Mouse (Mus musculus) stomach, postnatal 0 days (tissue): ENCODE measurements around the gene Slx1b. TPM values are rescaled to one million over a fixed set of nuclear protein-coding genes. Genes with fewer than 3 reads are reported as not detected.
"Not testable (repeated sequence)": the region's sequence is repeated elsewhere in the genome, so short reads cannot be mapped to it uniquely, and the experiment has no call there.

Source experiments
- ATAC-seq: fragments of 200-750 bp; cut with Nextera tagmentation; 2 replicates; pipeline ENCODE4 v1.8.0; 2017; ENCODE audit not compliant: low FRiP score, low TSS enrichment
- DNase-seq: peaks from one replicate; pipeline ENCODE4 v3.0.0-alpha.2; 2016; ENCODE audit warnings: low spot score
- H3K27ac ChIP-seq: fragments of 300-500 bp; sonication (generic); replicated peaks from 2 replicates; pipeline ENCODE4 v1.5.1; 2014; ENCODE audit warnings: mild to moderate bottlenecking, control low read depth
- H3K27me3 ChIP-seq: fragments of 300-500 bp; sonication (generic); 2 replicates; pipeline ENCODE4 v1.6.1; 2014; ENCODE audit warnings: low read length; ENCODE audit not compliant: control insufficient read depth, insufficient read depth
- H3K36me3 ChIP-seq: fragments of 300-500 bp; sonication (generic); 2 replicates; pipeline ENCODE4 v1.6.1; 2014; ENCODE audit warnings: low read length, mixed read lengths; ENCODE audit not compliant: control insufficient read depth, insufficient read depth
- H3K4me1 ChIP-seq: fragments of 300-500 bp; sonication (generic); replicated peaks from 2 replicates; pipeline ENCODE4 v1.6.1; 2014; ENCODE audit warnings: antibody characterized with exemption; ENCODE audit not compliant: control insufficient read depth, insufficient read depth
- H3K4me2 ChIP-seq: fragments of 300-500 bp; sonication (generic); replicated peaks from 2 replicates; pipeline ENCODE4 v1.6.1; 2014; ENCODE audit warnings: low read depth, mild to moderate bottlenecking, control low read depth, moderate library complexity
- H3K4me3 ChIP-seq: fragments of 300-500 bp; sonication (generic); 2 replicates; pipeline ENCODE4 v1.5.1; 2014; ENCODE audit warnings: low read depth, low read length, control low read depth
- H3K9ac ChIP-seq: fragments of 300-500 bp; sonication (generic); 2 replicates; pipeline ENCODE4 v1.6.1; 2014; ENCODE audit warnings: mild to moderate bottlenecking, low read length, control low read depth, mixed read lengths
- H3K9me3 ChIP-seq: fragments of 300-500 bp; sonication (generic); 2 replicates; pipeline ENCODE4 v1.6.1; 2016; ENCODE audit warnings: low read length; ENCODE audit not compliant: control insufficient read depth
- CTCF ChIP-seq: IDR thresholded peaks from 2 replicates; pipeline ENCODE4 v1.5.1; 2016; ENCODE audit warnings: antibody characterized with exemption, low read depth, mild to moderate bottlenecking, moderate library complexity
- EP300 ChIP-seq: optimal IDR thresholded peaks from 2 replicates; pipeline ENCODE3; 2016; ENCODE audit warnings: antibody characterized with exemption
- WGBS: fragments of 180-500 bp; shearing (Covaris S2); extraction: QIAGEN DNeasy Blood & Tissue Kit; methylation state at CpG from one replicate; pipeline ENCODE4 v1.1.7; 2014; 5-methylcytosine and 5-hydroxymethylcytosine counted together
- polyA plus RNA-seq: library from polyadenylated mRNA; unstranded; fragments of >200 nt; fragmentation: Nextera tagmentation; extraction: Ambion mirVana; gene quantifications from 2 replicates; pipeline ENCODE4 v1.2.1, GENCODE M21; 2015

Gene Slx1b
- polyA plus RNA-seq, 1 experiment from 2014 or later: 6.2 TPM

GRCm38 (mm10) chr7:126644345-126644744 is 51.2 kb downstream of the Slx1b start:
- Histone ChIP-seq H3K4me2 (no peak overlapping the region), H3K27me3 (no peaks in the 10 kb centered on the region), H3K9me3 (no peaks in the 10 kb centered on the region), H3K9ac (no peak overlapping the region), H3K4me3 (no peak overlapping the region), H3K4me1 (no peaks in the 10 kb centered on the region), H3K27ac (no peak overlapping the region), H3K36me3 (no peaks in the 10 kb centered on the region)
- TF ChIP-seq CTCF (no peak), EP300 (no peak)
- no peak for ATAC-seq
- DNase-seq: no peak
- WGBS: 71% methylated on average over 3 of the region's 3 CpGs

GRCm38 (mm10) chr7:126643244-126643617 is 52.4 kb downstream of the Slx1b start:
- H3K4me1 ChIP-seq, H3K36me3 ChIP-seq, H3K27ac ChIP-seq, H3K27me3 ChIP-seq, H3K9me3 ChIP-seq, H3K9ac ChIP-seq, DNase-seq, H3K4me3 ChIP-seq, H3K4me2 ChIP-seq: not testable (repeated sequence)
- ATAC-seq: peak; percentile 38; the same call in 1 of the 2 replicates
- peak; percentile 83 for TF ChIP-seq CTCF
- 30% methylated on average over 2 of the region's 3 CpGs for WGBS

- WGBS: 71% methylated on average over 5 of the region's 5 CpGs
- DNase-seq (no peak), ATAC-seq (no peak)
- no peak overlapping the region for H3K4me3 ChIP-seq
- H3K9ac ChIP-seq: no peak overlapping the region
- no peaks in the 10 kb centered on the region for H3K9me3 ChIP-seq
- H3K27me3 ChIP-seq: no peaks in the 10 kb centered on the region
- TF ChIP-seq EP300: no peak
- peak; percentile 57 for TF ChIP-seq CTCF
- no peak overlapping the region for H3K4me2 ChIP-seq
- no peak overlapping the region for H3K27ac ChIP-seq
- no peaks in the 10 kb centered on the region for H3K36me3 ChIP-seq
- H3K4me1 ChIP-seq: no peaks in the 10 kb centered on the region
Measured at GRCm38 (mm10) chr7:126642545-126643243, 52.9 kb downstream of the Slx1b start.

Other genes starting within 250 kb of the Slx1b start
- gene Atp2a1, start 232.7 kb downstream of the Slx1b start, polyA plus RNA-seq: 0.59 and 1.8 TPM in 2 replicates
- gene Sh2b1, start 220.4 kb downstream of the Slx1b start, polyA plus RNA-seq: 20.0 and 24.0 TPM in 2 replicates
- 73.9 and 77.5 TPM in 2 replicates for gene Tufm, start 208.4 kb downstream of the Slx1b start, polyA plus RNA-seq
- 16.9 and 19.6 TPM in 2 replicates for gene Atxn2l, start 192.3 kb downstream of the Slx1b start, polyA plus RNA-seq
- gene Eif3c, start 129.4 kb downstream of the Slx1b start, polyA plus RNA-seq: 150 and 163 TPM in 2 replicates
- gene Apobr, start 110.8 kb downstream of the Slx1b start, polyA plus RNA-seq: 0.46 and 0.56 TPM in 2 replicates
- 17.2 and 17.7 TPM in 2 replicates for gene Cln3, start 110.0 kb downstream of the Slx1b start, polyA plus RNA-seq
- gene Il27, start 100.8 kb downstream of the Slx1b start, polyA plus RNA-seq: 0.10 and 0.13 TPM in 2 replicates
- gene Nupr1, start 64.9 kb downstream of the Slx1b start, polyA plus RNA-seq: 140 and 182 TPM in 2 replicates
- 28.6 and 28.9 TPM in 2 replicates for gene Sgf29, start 46.5 kb downstream of the Slx1b start, polyA plus RNA-seq
- 10.9 and 12.4 TPM in 2 replicates for gene Sult1a1, start 19.4 kb downstream of the Slx1b start, polyA plus RNA-seq
- gene Bola2, start 383 bp downstream of the Slx1b start, polyA plus RNA-seq: 92.3 and 93.4 TPM in 2 replicates
- 15.7 and 16.9 TPM in 2 replicates for gene Coro1a, start 12.0 kb upstream of the Slx1b start, polyA plus RNA-seq
- gene Mapk3, start 63.8 kb upstream of the Slx1b start, polyA plus RNA-seq: 114 and 116 TPM in 2 replicates
- gene Gdpd3, start 70.5 kb upstream of the Slx1b start, polyA plus RNA-seq: 51.3 and 53.1 TPM in 2 replicates
- gene Ypel3, start 81.2 kb upstream of the Slx1b start, polyA plus RNA-seq: 86.0 and 102 TPM in 2 replicates
- gene Tbx6, start 85.7 kb upstream of the Slx1b start, polyA plus RNA-seq: 0.08 and 0.18 TPM in 2 replicates
- 118 and 122 TPM in 2 replicates for gene Ppp4c, start 96.7 kb upstream of the Slx1b start, polyA plus RNA-seq
- 0.57 and 0.59 TPM in 2 replicates for gene Fam57b, start 101.9 kb upstream of the Slx1b start, polyA plus RNA-seq
- not detected in 2 replicates for gene 4930451I11Rik, start 135.9 kb upstream of the Slx1b start, polyA plus RNA-seq
- 0.15 and 0.41 TPM in 2 replicates for gene Doc2a, start 151.6 kb upstream of the Slx1b start, polyA plus RNA-seq
- gene Hirip3, start 166.2 kb upstream of the Slx1b start, polyA plus RNA-seq: 5.7 and 7.6 TPM in 2 replicates
- gene Ino80e, start 166.6 kb upstream of the Slx1b start, polyA plus RNA-seq: 31.0 and 34.4 TPM in 2 replicates
- gene Taok2, start 188.9 kb upstream of the Slx1b start, polyA plus RNA-seq: 13.9 TPM in 2 replicates
- 32.9 and 36.3 TPM in 2 replicates for gene Tmem219, start 227.1 kb upstream of the Slx1b start, polyA plus RNA-seq
- 9.7 and 10.2 TPM in 2 replicates for gene Kctd13, start 233.1 kb upstream of the Slx1b start, polyA plus RNA-seq